Mouse (Mus musculus) liver, embryonic 13.5 days (tissue): Measurements from ENCODE around the gene Fam20a. TPM values are rescaled to one million over a fixed set of nuclear protein-coding genes. Genes with fewer than 3 reads are reported as not detected.

Experiments used
- ATAC-seq: fragments of 200-750 bp; cut with Nextera tagmentation; 2 replicates; pipeline ENCODE4 v1.8.0; 2017; ENCODE audit warnings: low read depth, mild to moderate bottlenecking, moderate number of reproducible peaks, moderate library complexity
- DNase-seq: peaks from one replicate; pipeline ENCODE4 v3.0.0; 2022
- H3K27ac ChIP-seq: fragments of 300-500 bp; sonication (generic); 2 replicates; pipeline ENCODE4 v1.5.1; 2015; ENCODE audit warnings: moderate library complexity, mild to moderate bottlenecking, inconsistent platforms
- H3K27me3 ChIP-seq: fragments of 300-500 bp; sonication (generic); 2 replicates; pipeline ENCODE4 v1.6.1; 2015; ENCODE audit warnings: mild to moderate bottlenecking, inconsistent platforms
- H3K36me3 ChIP-seq: fragments of 300-500 bp; sonication (generic); 2 replicates; pipeline ENCODE4 v1.6.1; 2015; ENCODE audit warnings: mild to moderate bottlenecking, inconsistent platforms
- H3K4me1 ChIP-seq: fragments of 300-500 bp; sonication (generic); replicated peaks from 2 replicates; pipeline ENCODE4 v1.6.1; 2015; ENCODE audit warnings: inconsistent platforms
- H3K4me2 ChIP-seq: fragments of 300-500 bp; sonication (generic); 2 replicates; pipeline ENCODE4 v1.6.1; 2015; ENCODE audit warnings: inconsistent platforms, mild to moderate bottlenecking, moderate library complexity
- H3K4me3 ChIP-seq: fragments of 300-500 bp; sonication (generic); replicated peaks from 2 replicates; pipeline ENCODE4 v1.5.1; 2015; ENCODE audit warnings: mild to moderate bottlenecking, inconsistent platforms
- H3K9ac ChIP-seq: fragments of 300-500 bp; sonication (generic); 2 replicates; pipeline ENCODE4 v1.6.1; 2015; ENCODE audit warnings: mild to moderate bottlenecking, inconsistent platforms
- H3K9me3 ChIP-seq: fragments of 300-500 bp; sonication (generic); replicated peaks from 2 replicates; pipeline ENCODE4 v1.6.1; 2016; ENCODE audit warnings: inconsistent platforms
- WGBS: fragments of 180-500 bp; shearing (Covaris S2); methylation state at CpG from one replicate; pipeline ENCODE4 v1.1.7; 2015; ENCODE audit not compliant: insufficient replicate concordance; 5-methylcytosine and 5-hydroxymethylcytosine counted together
- polyA plus RNA-seq: library from polyadenylated mRNA; unstranded; fragments of >200 nt; fragmentation: Nextera tagmentation; extraction: Ambion mirVana; gene quantifications from 2 replicates; pipeline ENCODE4 v1.2.1, GENCODE M21; 2015

The Fam20a gene
- 3.7 and 4.1 TPM in 2 replicates for polyA plus RNA-seq

- H3K4me2 ChIP-seq = peak within 1 kb of the TSS; percentile 62
- H3K27me3 ChIP-seq = peaks cover 33% of the 10 kb centered on the region
- ATAC-seq (peak; percentile 25; the same call in 1 of the 2 replicates), DNase-seq (no peak)
- H3K4me1 ChIP-seq = peaks cover 18% of the 10 kb centered on the region
- no peaks in the 10 kb centered on the region for H3K36me3 ChIP-seq
- 3% methylated on average over 31 of the region's 31 CpGs for WGBS
- H3K4me3 ChIP-seq = peak within 1 kb of the TSS; percentile 53
- peak within 1 kb of the TSS; percentile 66 for H3K9ac ChIP-seq
- no peaks in the 10 kb centered on the region for H3K9me3 ChIP-seq
- peak within 1 kb of the TSS; percentile 85 for H3K27ac ChIP-seq
Observed at GRCm38 (mm10) chr11:109721781-109722446, at the start of gene Fam20a. Fam20a (minus strand) TSS chr11:109722279.

GRCm38 (mm10) chr11:109771381-109771780, 49.3 kb upstream of the Fam20a start:
- WGBS = 67% methylated on average over 1 of the region's 1 CpGs
- ATAC-seq (no peak), DNase-seq (no peak)
- H3K36me3 ChIP-seq = no peaks in the 10 kb centered on the region
- H3K9ac ChIP-seq = no peak overlapping the region
- no peaks in the 10 kb centered on the region for H3K4me1 ChIP-seq
- 0 out of 2 replicates have a peak, but pooled peaks cover 4% of the 10 kb centered on the region for H3K9me3 ChIP-seq
- H3K27ac ChIP-seq = no peak overlapping the region
- no peaks in the 10 kb centered on the region for H3K27me3 ChIP-seq
- H3K4me2 ChIP-seq = no peak overlapping the region
- H3K4me3 ChIP-seq = no peak overlapping the region

- 75% methylated on average over 14 of the region's 14 CpGs for WGBS
- ATAC-seq = no peak
Observed at GRCm38 (mm10) chr11:109770185-109770584, 48.1 kb upstream of the Fam20a start.

GRCm38 (mm10) chr11:109769091-109769490, 47.0 kb upstream of the Fam20a start:
- no peak overlapping the region for H3K27ac ChIP-seq
- no peak for ATAC-seq
- no peak overlapping the region for H3K4me3 ChIP-seq
- H3K4me1 ChIP-seq = no peaks in the 10 kb centered on the region
- H3K36me3 ChIP-seq = no peaks in the 10 kb centered on the region
- no peaks in the 10 kb centered on the region for H3K27me3 ChIP-seq
- H3K9me3 ChIP-seq = no peaks in the 10 kb centered on the region
- DNase-seq = no peak
- WGBS = 42% methylated on average over 5 of the region's 5 CpGs
- H3K9ac ChIP-seq = no peak overlapping the region
- H3K4me2 ChIP-seq = no peak overlapping the region

More at GRCm38 (mm10) chr11:109770185-109770584, 48.1 kb upstream of the Fam20a start:
- H3K9ac ChIP-seq = no peak overlapping the region
- H3K36me3 ChIP-seq = no peaks in the 10 kb centered on the region
- no peak overlapping the region for H3K4me3 ChIP-seq
- H3K9me3 ChIP-seq = 0 out of 2 replicates have a peak, but pooled peaks cover 4% of the 10 kb centered on the region
- H3K27ac ChIP-seq = no peak overlapping the region
- H3K27me3 ChIP-seq = no peaks in the 10 kb centered on the region
- DNase-seq = no peak
- H3K4me2 ChIP-seq = no peak overlapping the region
- no peaks in the 10 kb centered on the region for H3K4me1 ChIP-seq

GRCm38 (mm10) chr11:109760063-109760462, 38.0 kb upstream of the Fam20a start:
- no peaks in the 10 kb centered on the region for H3K27me3 ChIP-seq
- no peaks in the 10 kb centered on the region for H3K36me3 ChIP-seq
- no peak overlapping the region for H3K27ac ChIP-seq
- H3K9ac ChIP-seq = no peak overlapping the region
- ATAC-seq = no peak
- H3K9me3 ChIP-seq = no peaks in the 10 kb centered on the region
- no peak overlapping the region for H3K4me3 ChIP-seq
- WGBS = 67% methylated on average over 7 of the region's 7 CpGs
- no peak for DNase-seq
- H3K4me2 ChIP-seq = no peak overlapping the region
- H3K4me1 ChIP-seq = no peaks in the 10 kb centered on the region

GRCm38 (mm10) chr11:109758616-109759215, 36.6 kb upstream of the Fam20a start:
- WGBS = 66% methylated on average over 2 of the region's 2 CpGs
- Histone ChIP-seq H3K27ac (no peak overlapping the region), H3K4me1 (no peaks in the 10 kb centered on the region), H3K27me3 (no peaks in the 10 kb centered on the region), H3K4me3 (no peak overlapping the region), H3K9me3 (no peaks in the 10 kb centered on the region), H3K9ac (no peak overlapping the region), H3K4me2 (no peak overlapping the region), H3K36me3 (no peaks in the 10 kb centered on the region)
- DNase-seq (no peak), ATAC-seq (no peak)

- WGBS = 58% methylated on average over 7 of the region's 7 CpGs
- Histone ChIP-seq H3K9me3 (no peaks in the 10 kb centered on the region), H3K4me3 (no peak overlapping the region), H3K4me2 (no peak overlapping the region), H3K9ac (no peak overlapping the region), H3K27ac (no peak overlapping the region), H3K27me3 (no peaks in the 10 kb centered on the region), H3K4me1 (no peaks in the 10 kb centered on the region), H3K36me3 (no peaks in the 10 kb centered on the region)
- ATAC-seq (no peak), DNase-seq (no peak)
Observed at GRCm38 (mm10) chr11:109754105-109754602, 32.1 kb upstream of the Fam20a start.

- Histone ChIP-seq H3K9me3 (no peaks in the 10 kb centered on the region), H3K27me3 (no peaks in the 10 kb centered on the region), H3K4me3 (no peak overlapping the region), H3K9ac (no peak overlapping the region), H3K27ac (no peak overlapping the region), H3K36me3 (no peaks in the 10 kb centered on the region), H3K4me2 (no peak overlapping the region), H3K4me1 (no peaks in the 10 kb centered on the region)
- WGBS = 46% methylated on average over 12 of the region's 12 CpGs
- DNase-seq = no peak
- ATAC-seq = no peak
Observed at GRCm38 (mm10) chr11:109751636-109752603, 29.8 kb upstream of the Fam20a start.

- DNase-seq (no peak), ATAC-seq (no peak)
- no peak overlapping the region for H3K4me2 ChIP-seq
- no peaks in the 10 kb centered on the region for H3K9me3 ChIP-seq
- WGBS = 63% methylated on average over 4 of the region's 4 CpGs
- no peak overlapping the region for H3K9ac ChIP-seq
- H3K4me1 ChIP-seq = no peaks in the 10 kb centered on the region
- no peaks in the 10 kb centered on the region for H3K27me3 ChIP-seq
- no peak overlapping the region for H3K27ac ChIP-seq
- no peaks in the 10 kb centered on the region for H3K36me3 ChIP-seq
- H3K4me3 ChIP-seq = no peak overlapping the region
Observed at GRCm38 (mm10) chr11:109745210-109745609, 23.1 kb upstream of the Fam20a start.

GRCm38 (mm10) chr11:109737967-109738366, 15.9 kb upstream of the Fam20a start:
- H3K4me2 ChIP-seq = no peak overlapping the region
- no peaks in the 10 kb centered on the region for H3K27me3 ChIP-seq
- DNase-seq (no peak), ATAC-seq (no peak)
- H3K9ac ChIP-seq = no peak overlapping the region
- H3K4me1 ChIP-seq = no peaks in the 10 kb centered on the region
- no peak overlapping the region for H3K27ac ChIP-seq
- no peak overlapping the region for H3K4me3 ChIP-seq
- 41% methylated on average over 3 of the region's 3 CpGs for whole genome bisulfite sequencing
- no peaks in the 10 kb centered on the region for H3K36me3 ChIP-seq
- H3K9me3 ChIP-seq = no peaks in the 10 kb centered on the region

- no peaks in the 10 kb centered on the region for H3K9me3 ChIP-seq
- H3K4me2 ChIP-seq = no peak overlapping the region
- no peak for ATAC-seq
- no peak overlapping the region for H3K27ac ChIP-seq
- no peaks in the 10 kb centered on the region for H3K27me3 ChIP-seq
- H3K4me1 ChIP-seq = no peaks in the 10 kb centered on the region
- DNase-seq = no peak
- H3K36me3 ChIP-seq = no peaks in the 10 kb centered on the region
- H3K4me3 ChIP-seq = no peak overlapping the region
- 65% methylated on average over 3 of the region's 3 CpGs for WGBS
- H3K9ac ChIP-seq = no peak overlapping the region
Observed at GRCm38 (mm10) chr11:109736406-109736805, 14.3 kb upstream of the Fam20a start.
